In genomic region chr6:145442786-145443185, GRCm38 (mm10) we compare ENCODE assay signal across 9 mouse cellular contexts.
DNase-seq lines count a peak whose midpoint lies in the region; TF ChIP-seq lines count a peak whose summit lies in the region.
"Had no signal": no experiment of that assay in that cellular context is flagged by ENCODE, and none has a peak within 500 bp of the region (broad histone marks: within the 10 kb centered on the region; RNA-seq: fewer than 3 reads in every experiment).

No protein-coding gene starts in this region.

- DNase-seq in adrenal gland, postnatal 10 days = peak; percentile 20
- DNase-seq in adrenal gland, adult 8-10 months = no peak
- no peak for DNase-seq in layer of hippocampus, adult 2 months (ENCODE audit: low spot score in 2 of 2)
- DNase-seq in layer of hippocampus, adult 8-10 months (ENCODE audit: low spot score in 2 of 2) = no peak
- DNase-seq in urinary bladder, postnatal 14 days (ENCODE audit: low spot score) = peak; percentile 39
- no peak for DNase-seq in urinary bladder, postnatal 25 days (ENCODE audit: low spot score)
- no peak for DNase-seq in adipocyte (ENCODE audit: low spot score)
- no peak for DNase-seq in layer of hippocampus, adult 9-11 months
- DNase-seq: adrenal gland, postnatal 25 days had no signal

- peak; percentile 62 for TF ChIP-seq CTCF in layer of hippocampus, adult 2 months (conservative IDR thresholded peaks at IDR 0.05)

- H3K4me3 ChIP-seq in layer of hippocampus, adult 2 months = no peak overlapping the region

- no peak overlapping the region for H3K27ac ChIP-seq in layer of hippocampus, adult 2 months

Comparison
In these comparisons a context has a peak if more than half of its experiments do, and no peak if none do; other contexts are left out.
1. DNase-seq: peak in adrenal gland, postnatal 10 days (single experiment) and urinary bladder, postnatal 14 days (single experiment); none in adrenal gland, adult 8-10 months (single experiment), layer of hippocampus, adult 2 months (0 of 2), layer of hippocampus, adult 8-10 months (0 of 2), urinary bladder, postnatal 25 days (single experiment), adipocyte (single experiment) and layer of hippocampus, adult 9-11 months (single experiment).